Mouse (Mus musculus): ENCODE results near the gene Kcnn3. TPM values are rescaled to one million over a fixed set of nuclear protein-coding genes. Genes with fewer than 3 reads are reported as not detected.

Gene Kcnn3
- polyA plus RNA-seq, 1 experiment from 2014 or later = 1.2 TPM

GRCm38 (mm10) chr3:89574260-89574659, 54.3 kb downstream of the Kcnn3 start:
- no peak for ATAC-seq (ENCODE audit: borderline replicate concordance, extremely low read depth, low FRiP score, low TSS enrichment)
- no peaks in the 10 kb centered on the region; the same call in 1 of the 2 replicates for H3K4me1 ChIP-seq
- no peaks in the 10 kb centered on the region for H3K36me3 ChIP-seq
- WGBS = 47% methylated on average over 2 of the region's 2 CpGs
- H3K4me2 ChIP-seq = no peak overlapping the region
- H3K27ac ChIP-seq = no peak overlapping the region
- H3K4me3 ChIP-seq = no peak overlapping the region
- no peak overlapping the region for H3K9ac ChIP-seq
- no peaks in the 10 kb centered on the region; the same call in 1 of the 2 replicates for H3K27me3 ChIP-seq
- no peaks in the 10 kb centered on the region for H3K9me3 ChIP-seq

DNA sequence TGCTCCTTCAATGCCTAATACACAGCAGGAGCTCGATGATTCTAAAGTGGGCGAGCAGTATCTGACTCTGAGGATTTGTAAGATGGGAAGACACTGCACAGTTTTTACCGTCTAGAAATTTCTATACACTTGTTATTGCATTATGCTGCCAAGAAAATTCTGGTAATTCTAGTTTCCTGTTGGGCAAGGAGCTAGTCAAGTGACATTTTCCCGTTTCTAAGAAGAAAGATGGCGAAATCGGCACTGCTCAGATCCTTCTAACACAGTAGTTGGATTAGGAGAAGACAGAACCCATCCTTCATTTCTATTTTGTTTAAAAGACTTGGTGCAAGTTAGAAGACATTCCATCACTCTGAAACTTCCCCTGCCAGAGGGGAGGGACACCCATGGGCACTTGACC, 56.4 kb downstream of the Kcnn3 start:
- Histone ChIP-seq H3K27me3 (no peaks in the 10 kb centered on the region), H3K4me1 (no peaks in the 10 kb centered on the region), H3K36me3 (no peaks in the 10 kb centered on the region), H3K4me2 (no peak overlapping the region), H3K9ac (no peak overlapping the region), H3K27ac (no peak overlapping the region), H3K9me3 (no peaks in the 10 kb centered on the region), H3K4me3 (no peak overlapping the region)
- WGBS = 79% methylated on average over 6 of the region's 6 CpGs
- ATAC-seq (ENCODE audit: borderline replicate concordance, extremely low read depth, low FRiP score, low TSS enrichment) = no peak

DNA sequence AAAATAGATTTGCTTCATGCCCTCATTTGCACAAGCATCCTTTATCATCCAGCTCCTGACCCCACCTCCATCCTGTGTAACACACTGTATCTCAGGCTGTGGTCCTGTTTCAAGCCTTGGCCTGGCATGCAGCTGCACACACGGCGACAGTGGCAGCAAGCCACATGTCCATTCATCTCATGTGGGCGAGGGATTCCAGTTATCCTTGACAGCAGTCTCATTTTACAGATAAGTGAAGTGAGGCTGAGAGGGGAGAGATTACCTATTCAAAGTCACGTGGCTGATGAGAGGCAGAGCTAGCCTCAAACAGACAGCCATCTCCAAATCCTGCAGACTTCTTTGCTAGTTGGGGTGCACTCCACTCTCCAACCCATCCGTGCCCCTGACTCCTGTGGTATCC, 57.2 kb downstream of the Kcnn3 start:
- ATAC-seq (ENCODE audit: borderline replicate concordance, extremely low read depth, low FRiP score, low TSS enrichment) = no peak
- Histone ChIP-seq H3K4me3 (no peak overlapping the region), H3K9me3 (no peaks in the 10 kb centered on the region), H3K27me3 (no peaks in the 10 kb centered on the region), H3K27ac (no peak overlapping the region), H3K4me1 (no peaks in the 10 kb centered on the region), H3K36me3 (no peaks in the 10 kb centered on the region), H3K4me2 (no peak overlapping the region), H3K9ac (no peak overlapping the region)
- WGBS = 55% methylated on average over 5 of the region's 5 CpGs

- 78% methylated on average over 4 of the region's 4 CpGs for WGBS
- H3K4me3 ChIP-seq = no peak overlapping the region
- H3K27me3 ChIP-seq = no peaks in the 10 kb centered on the region
- no peak overlapping the region for H3K4me2 ChIP-seq
- no peak overlapping the region for H3K27ac ChIP-seq
- no peaks in the 10 kb centered on the region for H3K36me3 ChIP-seq
- H3K9ac ChIP-seq = no peak overlapping the region
- no peaks in the 10 kb centered on the region for H3K9me3 ChIP-seq
- H3K4me1 ChIP-seq = no peaks in the 10 kb centered on the region
- ATAC-seq (ENCODE audit: borderline replicate concordance, extremely low read depth, low FRiP score, low TSS enrichment) = no peak
Measured at GRCm38 (mm10) chr3:89578083-89578482, 58.1 kb downstream of the Kcnn3 start.

DNA sequence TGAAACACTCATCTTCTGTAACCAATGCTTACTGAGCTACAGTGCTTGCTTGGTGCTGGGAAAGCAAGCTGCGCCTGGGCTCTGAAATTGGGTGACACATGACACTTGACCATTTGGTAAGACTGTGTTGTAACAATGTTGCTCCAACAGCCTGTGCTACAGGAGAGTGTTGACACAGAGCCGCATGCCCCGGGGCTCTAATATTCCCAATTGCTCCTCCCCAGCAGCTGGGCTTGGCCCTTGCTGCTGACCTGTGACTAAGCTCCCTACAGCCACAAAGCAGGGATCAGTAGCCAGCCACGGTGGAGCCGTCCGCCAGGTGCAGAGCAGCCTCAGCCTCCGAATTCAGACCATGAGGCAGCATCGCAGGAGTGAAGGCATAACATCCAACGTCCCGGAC, 58.8 kb downstream of the Kcnn3 start:
- 39% methylated on average over 10 of the region's 10 CpGs for WGBS
- Histone ChIP-seq H3K9me3 (no peaks in the 10 kb centered on the region), H3K9ac (no peak overlapping the region), H3K27me3 (no peaks in the 10 kb centered on the region), H3K4me3 (no peak overlapping the region), H3K27ac (no peak overlapping the region), H3K36me3 (no peaks in the 10 kb centered on the region), H3K4me2 (no peak overlapping the region), H3K4me1 (0 out of 2 replicates have a peak, but pooled peaks cover under 1% of the 10 kb centered on the region)
- no peak for ATAC-seq (ENCODE audit: borderline replicate concordance, extremely low read depth, low FRiP score, low TSS enrichment)

- Histone ChIP-seq H3K36me3 (no peaks in the 10 kb centered on the region), H3K4me2 (no peak overlapping the region), H3K27ac (no peak overlapping the region), H3K27me3 (no peaks in the 10 kb centered on the region), H3K4me1 (peaks cover 12% of the 10 kb centered on the region; the same call in 1 of the 2 replicates), H3K9ac (no peak overlapping the region), H3K4me3 (no peak overlapping the region), H3K9me3 (no peaks in the 10 kb centered on the region)
- 39% methylated on average over 4 of the region's 4 CpGs for WGBS
- ATAC-seq (ENCODE audit: borderline replicate concordance, extremely low read depth, low FRiP score, low TSS enrichment) = no peak
Measured at GRCm38 (mm10) chr3:89584254-89584653, 64.3 kb downstream of the Kcnn3 start.

GRCm38 (mm10) chr3:89588436-89588835, 68.5 kb downstream of the Kcnn3 start:
- H3K9me3 ChIP-seq = no peaks in the 10 kb centered on the region
- H3K27ac ChIP-seq = no peak overlapping the region
- ATAC-seq (ENCODE audit: borderline replicate concordance, extremely low read depth, low FRiP score, low TSS enrichment) = no peak
- H3K4me2 ChIP-seq = no peak overlapping the region
- no peak overlapping the region for H3K4me3 ChIP-seq
- H3K36me3 ChIP-seq = no peaks in the 10 kb centered on the region
- WGBS = 67% methylated on average over 11 of the region's 11 CpGs
- H3K9ac ChIP-seq = no peak overlapping the region
- H3K4me1 ChIP-seq = peaks cover 16% of the 10 kb centered on the region
- no peaks in the 10 kb centered on the region for H3K27me3 ChIP-seq

- peaks cover 10% of the 10 kb centered on the region for H3K4me1 ChIP-seq
- H3K4me3 ChIP-seq = no peak overlapping the region
- 54% methylated on average over 3 of the region's 3 CpGs for WGBS
- no peak overlapping the region for H3K27ac ChIP-seq
- H3K27me3 ChIP-seq = no peaks in the 10 kb centered on the region
- H3K9me3 ChIP-seq = no peaks in the 10 kb centered on the region
- no peak for ATAC-seq (ENCODE audit: borderline replicate concordance, extremely low read depth, low FRiP score, low TSS enrichment)
- H3K36me3 ChIP-seq = no peaks in the 10 kb centered on the region
- no peak overlapping the region for H3K9ac ChIP-seq
- no peak overlapping the region for H3K4me2 ChIP-seq
Measured at GRCm38 (mm10) chr3:89589321-89589720, 69.4 kb downstream of the Kcnn3 start.

DNA sequence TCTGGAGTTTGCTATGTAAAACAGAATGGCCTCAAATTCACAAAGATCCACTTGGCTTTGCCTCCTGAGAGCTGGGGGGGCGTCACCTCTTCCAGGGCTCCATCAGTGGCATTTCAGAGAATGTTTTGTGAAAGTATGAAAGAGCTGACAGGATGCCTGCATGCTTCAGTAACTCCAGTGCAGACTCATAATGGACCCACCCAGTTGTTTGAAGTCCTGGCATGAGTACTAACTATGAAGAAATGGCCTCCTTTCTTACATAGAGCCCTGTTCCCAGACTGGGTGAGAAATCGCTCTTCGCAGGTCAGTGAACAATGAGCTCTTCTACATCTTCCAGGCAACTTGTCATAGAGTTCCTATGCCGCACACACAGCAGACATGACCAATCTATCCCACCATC, 70.4 kb downstream of the Kcnn3 start:
- 91% methylated on average over 4 of the region's 4 CpGs for WGBS
- ATAC-seq (ENCODE audit: borderline replicate concordance, extremely low read depth, low FRiP score, low TSS enrichment) = no peak
- Histone ChIP-seq H3K36me3 (no peaks in the 10 kb centered on the region), H3K9ac (no peak overlapping the region), H3K9me3 (no peaks in the 10 kb centered on the region), H3K27ac (no peak overlapping the region), H3K4me2 (no peak overlapping the region), H3K27me3 (no peaks in the 10 kb centered on the region), H3K4me3 (no peak overlapping the region), H3K4me1 (peaks cover 4% of the 10 kb centered on the region; the same call in 1 of the 2 replicates)

- H3K4me2 ChIP-seq = no peak overlapping the region
- WGBS = 57% methylated on average over 3 of the region's 3 CpGs
- H3K9me3 ChIP-seq = no peaks in the 10 kb centered on the region
- no peak for ATAC-seq (ENCODE audit: borderline replicate concordance, extremely low read depth, low FRiP score, low TSS enrichment)
- H3K9ac ChIP-seq = no peak overlapping the region
- H3K27ac ChIP-seq = no peak overlapping the region
- H3K4me1 ChIP-seq = peaks cover 4% of the 10 kb centered on the region; the same call in 1 of the 2 replicates
- H3K27me3 ChIP-seq = no peaks in the 10 kb centered on the region
- no peaks in the 10 kb centered on the region for H3K36me3 ChIP-seq
- H3K4me3 ChIP-seq = no peak overlapping the region
Measured at GRCm38 (mm10) chr3:89591461-89591860, 71.5 kb downstream of the Kcnn3 start.

- ATAC-seq (ENCODE audit: borderline replicate concordance, extremely low read depth, low FRiP score, low TSS enrichment) = no peak
- WGBS = 33% methylated on average over 11 of the region's 11 CpGs
Measured at GRCm38 (mm10) chr3:89592809-89593208, 72.8 kb downstream of the Kcnn3 start.

GRCm38 (mm10) chr3:89593524-89593923, 73.6 kb downstream of the Kcnn3 start:
- H3K4me2 ChIP-seq = no peak overlapping the region
- no peak overlapping the region for H3K4me3 ChIP-seq
- WGBS = 62% methylated on average over 10 of the region's 10 CpGs
- H3K4me1 ChIP-seq = peaks cover 4% of the 10 kb centered on the region; the same call in 1 of the 2 replicates
- H3K36me3 ChIP-seq = no peaks in the 10 kb centered on the region
- H3K9me3 ChIP-seq = no peaks in the 10 kb centered on the region
- no peak overlapping the region for H3K9ac ChIP-seq
- no peaks in the 10 kb centered on the region for H3K27me3 ChIP-seq
- no peak for ATAC-seq (ENCODE audit: borderline replicate concordance, extremely low read depth, low FRiP score, low TSS enrichment)
- H3K27ac ChIP-seq = no peak overlapping the region

More at GRCm38 (mm10) chr3:89592809-89593208, 72.8 kb downstream of the Kcnn3 start:
- H3K27me3 ChIP-seq = no peaks in the 10 kb centered on the region
- H3K4me3 ChIP-seq = no peak overlapping the region
- no peak overlapping the region for H3K4me2 ChIP-seq
- no peak overlapping the region for H3K27ac ChIP-seq
- H3K9ac ChIP-seq = no peak overlapping the region
- no peaks in the 10 kb centered on the region for H3K9me3 ChIP-seq
- peaks cover 4% of the 10 kb centered on the region; the same call in 1 of the 2 replicates for H3K4me1 ChIP-seq
- no peaks in the 10 kb centered on the region for H3K36me3 ChIP-seq

DNA sequence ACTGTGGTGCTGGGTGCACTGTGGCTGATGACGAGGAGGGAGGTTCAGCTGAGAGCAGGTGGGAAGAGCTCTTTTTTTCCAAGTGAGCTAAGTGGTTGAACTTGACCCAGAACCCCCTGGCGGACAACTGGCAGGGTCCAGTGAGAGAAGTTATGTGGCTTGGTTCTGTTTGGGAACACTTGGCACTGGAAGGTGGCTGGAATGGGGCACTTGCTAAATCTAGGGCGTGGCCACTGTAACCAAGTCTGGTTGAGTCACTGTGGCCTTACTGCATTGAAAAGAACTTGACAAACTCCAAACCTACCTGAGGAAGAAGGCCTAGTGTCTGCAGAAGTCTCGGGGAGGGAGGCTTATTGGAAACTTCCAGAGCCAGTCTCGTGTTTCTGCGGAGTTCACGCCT, 78.4 kb downstream of the Kcnn3 start:
- H3K4me2 ChIP-seq = no peak overlapping the region
- H3K27ac ChIP-seq = no peak overlapping the region
- ATAC-seq (ENCODE audit: borderline replicate concordance, extremely low read depth, low FRiP score, low TSS enrichment) = no peak
- no peak overlapping the region for H3K4me3 ChIP-seq
- H3K27me3 ChIP-seq = no peaks in the 10 kb centered on the region
- no peaks in the 10 kb centered on the region for H3K4me1 ChIP-seq
- 85% methylated on average over 7 of the region's 7 CpGs for WGBS
- H3K9ac ChIP-seq = no peak overlapping the region
- H3K9me3 ChIP-seq = no peaks in the 10 kb centered on the region
- no peaks in the 10 kb centered on the region for H3K36me3 ChIP-seq
